ENCODE assay signal across 23 mouse cellular contexts in the genomic region with DNA sequence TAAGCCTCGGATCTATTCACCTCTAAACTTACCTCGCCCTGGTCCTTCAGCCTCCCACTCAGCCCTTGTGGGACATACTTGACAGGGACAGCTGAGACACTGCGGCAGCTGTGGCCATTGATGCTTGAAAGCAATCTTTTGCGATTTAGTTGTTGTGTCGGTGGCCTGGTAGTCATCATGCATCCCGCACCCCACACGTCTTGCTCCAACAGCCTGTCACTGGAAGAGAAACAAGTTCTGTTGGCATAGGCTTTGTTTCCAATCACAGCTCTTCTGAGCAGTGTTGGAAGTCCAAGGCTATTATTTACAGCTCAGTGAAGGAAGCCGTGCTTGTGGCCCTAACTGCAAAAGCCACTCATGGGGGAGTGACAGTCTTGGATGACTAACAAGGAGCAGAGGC.
A peak's percentile ranks its signal among the peaks of the same experiment; 100 is the strongest.
DNase-seq lines count a peak whose midpoint lies in the region; ATAC-seq and TF ChIP-seq lines count a peak whose summit lies in the region.
"Had no signal": no experiment of that assay in that cellular context is flagged by ENCODE, and none has a peak within 500 bp of the region (broad histone marks: within the 10 kb centered on the region; RNA-seq: fewer than 3 reads in every experiment).

No protein-coding gene starts in this region.

- no peak for TF ChIP-seq POLR2A in brain, embryonic 14.5 days (IDR thresholded peaks at IDR 0.05; ENCODE audit: borderline replicate concordance, extremely low read depth, insufficient read depth, insufficient read length, poor library complexity, severe bottlenecking)

- 28% methylated on average over 8 of the region's 8 CpGs for WGBS in kidney, embryonic 14.5 days

- H3K27me3 ChIP-seq in kidney, embryonic 14.5 days (ENCODE audit: control insufficient read depth, insufficient read depth, low read length), result no peaks in the 10 kb centered on the region
- H3K27me3 ChIP-seq: embryonic facial prominence, embryonic 15.5 days; forebrain, embryonic 15.5 days; heart, embryonic 15.5 days had no signal

- no peak overlapping the region for H3K27ac ChIP-seq in kidney, embryonic 14.5 days (ENCODE audit: low read depth, low read length)
- H3K27ac ChIP-seq: embryonic facial prominence, embryonic 15.5 days; forebrain, embryonic 10.5 days; forebrain, embryonic 15.5 days; heart, adult 2 months; heart, embryonic 15.5 days; hindbrain, embryonic 14.5 days had no signal

- no peak for TF ChIP-seq CTCF in brain, embryonic 14.5 days (IDR thresholded peaks at IDR 0.05; ENCODE audit: borderline replicate concordance, extremely low read depth, insufficient read depth, insufficient read length)

- no peak overlapping the region for H3K9ac ChIP-seq in kidney, embryonic 14.5 days (ENCODE audit: low read depth, low read length)
- H3K9ac ChIP-seq: embryonic facial prominence, embryonic 15.5 days; forebrain, embryonic 15.5 days; heart, embryonic 15.5 days; hindbrain, embryonic 14.5 days had no signal

- H3K4me3 ChIP-seq in kidney, embryonic 14.5 days (ENCODE audit: low read length), result no peak overlapping the region
- H3K4me3 ChIP-seq: embryonic facial prominence, embryonic 15.5 days; erythroblast, embryonic 14.5 days; forebrain, embryonic 10.5 days; forebrain, embryonic 15.5 days; heart, adult 2 months; heart, embryonic 15.5 days had no signal

- H3K4me2 ChIP-seq in kidney, embryonic 14.5 days (replicated peaks; ENCODE audit: low read depth, low read length), result no peak overlapping the region
- H3K4me2 ChIP-seq: embryonic facial prominence, embryonic 15.5 days; forebrain, embryonic 15.5 days; heart, embryonic 11.5 days; heart, embryonic 15.5 days; hindbrain, embryonic 14.5 days had no signal

- H3K9me3 ChIP-seq in kidney, embryonic 14.5 days (ENCODE audit: control insufficient read depth, low read length), result no peaks in the 10 kb centered on the region
- H3K9me3 ChIP-seq: embryonic facial prominence, embryonic 15.5 days; forebrain, embryonic 10.5 days; forebrain, embryonic 15.5 days; heart, embryonic 15.5 days had no signal

- peak; percentile 57; the same call in 1 of the 2 replicates for ATAC-seq in kidney, embryonic 14.5 days (ENCODE audit: low FRiP score, low TSS enrichment)
- ATAC-seq: forebrain, embryonic 15.5 days had no signal

- no peaks in the 10 kb centered on the region for H3K4me1 ChIP-seq in kidney, embryonic 14.5 days (ENCODE audit: control insufficient read depth, insufficient read depth, low read length)
- H3K4me1 ChIP-seq: embryonic facial prominence, embryonic 15.5 days; forebrain, embryonic 10.5 days; heart, embryonic 15.5 days had no signal

- no peaks in the 10 kb centered on the region for H3K36me3 ChIP-seq in kidney, embryonic 14.5 days (ENCODE audit: control insufficient read depth, insufficient read depth, low read length)
- H3K36me3 ChIP-seq: embryonic facial prominence, embryonic 15.5 days; forebrain, embryonic 10.5 days; forebrain, embryonic 15.5 days; heart, embryonic 15.5 days had no signal

- no peak for DNase-seq in kidney, postnatal 36 days
- peak; percentile 28 to 51 for DNase-seq in kidney, postnatal 4 days
- no peak for DNase-seq in kidney, postnatal 14 days
- DNase-seq in retina, postnatal 1 day, result peak; percentile 33
- no peak for DNase-seq in retina, embryonic 14.5 days (ENCODE audit: low spot score)
- peak; percentile 36 for DNase-seq in brain, embryonic 14.5 days (ENCODE audit: low read depth)
- no peak for DNase-seq in spleen, adult 18-20 months
- DNase-seq: adrenal gland, adult 8-10 months; adrenal gland, postnatal 36 days; cerebellum, adult 18-20 months; cerebellum, adult 9-11 months; embryo, embryonic 11 days; gastrocnemius, postnatal 14 days; heart, adult 2 months; heart, postnatal 14 days had no signal

Comparison
In these comparisons a context has a peak if more than half of its experiments do, and no peak if none do; other contexts are left out.
1. DNase-seq: peak in kidney, postnatal 4 days (2 of 2), retina, postnatal 1 day (single experiment) and brain, embryonic 14.5 days (single experiment); none in kidney, postnatal 36 days (0 of 2), kidney, postnatal 14 days (single experiment), retina, embryonic 14.5 days (single experiment) and spleen, adult 18-20 months (0 of 2).